Mouse (Mus musculus) kidney, adult 8-10 months (tissue): ENCODE measurements around the gene Tspan18.

Source experiments
- DNase-seq, 2 experiments: peaks; one replicate each; pipeline ENCODE4 v3.0.0; 2022

The Tspan18 gene

GRCm38 (mm10) chr2:93339373-93340106, 5.2 kb upstream of the Tspan18 start:
- no peak for DNase-seq

GRCm38 (mm10) chr2:93335996-93336395, 1.7 kb upstream of the Tspan18 start:
- no peak for DNase-seq

GRCm38 (mm10) chr2:93333241-93333816, 976 bp downstream of the Tspan18 start:
- peak; percentile 61 to 80 for DNase-seq

DNA sequence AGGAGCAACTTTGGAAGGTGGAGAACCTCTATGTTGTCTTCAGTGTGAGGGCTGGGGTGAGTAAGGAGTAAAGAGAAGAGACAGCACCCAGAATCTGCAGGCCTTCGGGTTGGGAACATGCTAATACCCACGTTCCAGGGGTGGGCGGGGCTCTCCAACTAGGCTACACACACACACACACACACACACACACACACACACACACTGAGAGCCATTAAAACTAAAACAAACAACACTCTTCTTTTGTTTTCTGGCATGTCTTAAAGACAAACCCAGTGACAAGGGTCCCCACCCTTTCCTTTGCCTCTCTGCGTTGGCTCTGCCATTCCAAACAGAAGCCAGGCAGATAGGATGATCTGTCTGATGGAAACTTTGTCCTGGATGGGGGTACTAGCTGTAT, 2.0 kb downstream of the Tspan18 start:
- DNase-seq, result peak in 1 of 2 experiments; percentile 30

DNA sequence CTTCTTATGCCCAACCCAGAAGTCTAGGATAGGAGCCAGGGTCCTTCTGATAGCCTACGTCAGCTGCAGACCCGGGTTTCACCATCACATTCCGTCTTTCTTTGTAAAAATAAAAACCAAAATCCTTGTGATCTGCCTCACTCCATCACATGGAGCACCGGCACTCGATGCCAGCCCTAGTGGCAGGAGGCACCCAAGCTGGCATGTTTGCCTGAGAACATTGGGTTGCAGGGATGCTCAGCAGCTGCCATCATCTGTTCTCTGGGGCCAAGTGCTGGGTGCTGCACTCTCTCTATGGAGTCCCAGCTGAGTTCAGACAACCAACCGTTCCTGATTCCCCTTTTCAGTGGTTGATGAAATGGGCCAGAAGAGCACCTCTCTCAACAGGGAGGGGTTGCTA, 3.2 kb downstream of the Tspan18 start:
- no peak for DNase-seq

DNA sequence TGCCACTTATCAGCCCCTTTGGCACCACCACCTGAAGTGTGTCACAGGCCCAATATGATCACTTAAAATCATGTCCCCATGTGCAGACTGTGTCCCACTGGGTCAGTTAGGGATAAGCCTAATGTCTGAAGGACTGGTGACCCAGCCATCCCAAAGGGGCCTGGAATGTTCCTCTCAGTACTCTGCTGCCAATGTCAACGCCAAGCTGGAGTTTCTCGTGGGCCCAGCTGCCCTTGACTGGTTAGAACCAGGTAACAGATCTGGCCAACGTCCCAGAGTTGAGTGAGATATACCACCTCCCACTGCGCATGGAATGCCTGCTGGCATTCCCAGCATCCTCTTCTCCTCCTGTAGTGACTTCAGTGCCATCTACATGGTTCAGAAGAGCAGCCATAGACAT, 5.2 kb downstream of the Tspan18 start:
- DNase-seq, result peak; percentile 70 to 79

- DNase-seq, result no peak
Observed at GRCm38 (mm10) chr2:93327915-93328555, 6.3 kb downstream of the Tspan18 start.

- DNase-seq, result no peak
Observed at GRCm38 (mm10) chr2:93324681-93325080, 9.6 kb downstream of the Tspan18 start.

DNA sequence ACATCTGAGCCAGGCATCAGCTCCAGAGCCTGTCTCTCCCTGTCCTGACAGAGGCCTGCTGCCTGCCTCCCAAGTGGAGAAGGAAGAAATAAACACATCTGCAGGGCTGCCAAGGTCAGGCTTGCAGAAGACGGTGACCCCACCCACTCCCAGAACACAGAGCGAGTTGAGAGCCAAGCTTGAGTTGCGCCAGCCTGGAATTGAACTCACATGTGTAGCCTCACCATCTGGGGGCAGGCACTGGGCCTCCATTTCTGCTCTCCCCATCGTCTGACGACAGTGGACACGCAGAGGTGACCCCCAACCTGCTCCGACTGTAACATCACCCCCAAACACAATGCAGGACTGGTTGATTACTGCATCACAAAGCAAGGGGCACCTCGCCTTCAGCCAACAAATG, 12.4 kb downstream of the Tspan18 start:
- no peak for DNase-seq

- no peak for DNase-seq
Observed at GRCm38 (mm10) chr2:93320267-93320666, 14.0 kb downstream of the Tspan18 start.

- no peak for DNase-seq
Observed at GRCm38 (mm10) chr2:93319598-93319997, 14.7 kb downstream of the Tspan18 start.

DNA sequence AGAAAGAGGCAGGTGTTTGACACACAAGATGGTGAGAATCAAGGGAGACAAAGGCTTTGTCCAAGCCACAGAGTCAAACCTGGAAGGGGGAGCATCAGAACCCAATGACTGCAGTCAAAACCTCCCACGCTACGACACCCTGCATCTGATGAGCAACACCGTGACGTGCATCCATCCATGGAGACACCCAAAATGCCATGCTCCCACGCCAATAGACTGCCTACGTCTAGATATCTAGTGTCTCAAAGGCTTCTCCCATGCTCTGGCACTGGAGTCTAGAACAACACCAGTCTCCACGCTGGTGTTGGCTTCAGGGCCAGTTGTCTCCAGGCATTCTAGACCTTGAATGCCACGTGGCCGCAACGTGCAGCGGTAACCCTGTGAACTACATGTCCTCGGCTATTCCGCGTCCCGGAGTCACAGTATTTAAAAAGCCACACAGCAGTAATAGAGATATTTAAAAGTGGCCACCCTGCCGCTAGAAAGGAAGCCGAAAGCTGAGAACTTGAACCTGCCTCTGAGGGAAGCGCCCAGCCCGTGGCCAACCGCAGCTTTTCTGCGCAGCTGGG, 15.4 kb downstream of the Tspan18 start:
- DNase-seq, result no peak

DNA sequence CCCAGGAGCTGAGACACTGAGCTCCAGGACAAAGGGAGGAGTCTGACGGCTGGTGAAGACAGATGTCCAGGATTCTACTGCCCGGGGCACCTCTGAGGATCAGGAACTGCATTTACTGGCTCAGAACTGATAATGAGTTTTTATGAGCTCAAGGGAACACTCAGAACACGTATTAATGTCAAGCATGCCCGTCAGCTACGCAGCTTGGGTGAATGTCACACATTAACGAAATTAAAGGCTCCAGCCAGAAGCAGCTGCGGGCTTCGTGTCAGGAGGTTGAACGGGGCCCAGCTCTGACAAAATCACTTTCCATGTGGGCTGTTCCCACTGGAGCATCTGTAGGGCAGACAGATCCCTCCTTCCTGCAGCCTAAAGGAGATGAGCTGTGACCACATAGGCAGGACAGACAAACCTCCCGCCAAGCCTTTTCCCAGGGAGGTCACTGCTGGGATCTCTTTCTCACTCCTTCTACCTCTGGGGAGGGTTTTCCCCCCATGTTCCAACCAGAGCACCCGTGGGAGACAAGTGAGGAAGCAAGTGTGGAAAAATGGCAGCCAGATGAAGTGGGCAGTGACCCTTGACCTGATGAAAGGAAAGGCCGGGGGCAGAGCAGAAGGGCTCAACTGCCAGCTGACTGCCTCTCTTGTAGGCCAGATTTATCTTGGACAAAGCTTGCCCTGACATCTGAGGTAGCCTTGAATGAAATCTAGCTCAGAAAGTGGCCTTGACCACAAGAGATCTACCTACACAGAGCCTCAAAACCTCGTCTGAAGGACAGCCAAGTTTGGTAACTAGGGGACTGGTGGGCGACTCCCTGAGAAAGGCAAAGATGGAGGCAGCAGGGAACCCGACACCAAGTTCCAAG, 20.3 kb downstream of the Tspan18 start:
- peak; percentile 50 to 62 for DNase-seq

GRCm38 (mm10) chr2:93312458-93312857, 21.8 kb downstream of the Tspan18 start:
- DNase-seq, result no peak

DNA sequence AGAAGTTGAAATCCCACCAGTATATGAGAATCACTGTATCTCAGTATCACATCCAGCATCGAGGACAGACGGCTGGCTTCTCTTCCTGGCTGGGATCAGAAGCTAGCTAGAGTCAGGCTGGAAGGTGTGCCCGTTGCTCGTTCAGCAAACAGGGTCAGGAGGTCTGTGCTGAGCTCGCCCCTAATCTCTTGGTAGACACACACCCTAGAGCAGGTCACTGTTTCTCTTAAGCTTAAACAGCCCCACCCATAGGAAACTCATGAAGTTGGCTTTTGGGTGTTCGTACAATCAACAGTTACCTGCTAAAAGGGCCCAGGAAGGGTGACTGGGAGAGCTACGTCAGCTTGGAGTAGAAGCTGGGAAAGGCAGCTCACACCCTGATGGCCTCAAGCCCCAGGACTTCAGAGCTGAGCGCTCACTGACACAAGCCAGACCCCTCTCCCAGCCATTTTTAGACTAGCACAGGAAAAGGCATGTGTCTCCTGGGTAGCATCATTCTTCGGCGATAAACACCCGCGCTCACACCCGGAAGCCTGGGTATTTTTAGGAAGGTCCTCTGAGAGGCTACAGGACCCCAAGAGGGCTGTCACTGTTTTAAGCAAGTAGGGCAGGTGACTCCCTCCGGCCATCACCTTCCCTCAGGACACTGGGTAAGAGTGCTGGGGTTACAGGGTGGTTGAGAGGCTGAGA, 24.4 kb downstream of the Tspan18 start:
- no peak for DNase-seq

GRCm38 (mm10) chr2:93306898-93307297, 27.4 kb downstream of the Tspan18 start:
- no peak for DNase-seq

DNA sequence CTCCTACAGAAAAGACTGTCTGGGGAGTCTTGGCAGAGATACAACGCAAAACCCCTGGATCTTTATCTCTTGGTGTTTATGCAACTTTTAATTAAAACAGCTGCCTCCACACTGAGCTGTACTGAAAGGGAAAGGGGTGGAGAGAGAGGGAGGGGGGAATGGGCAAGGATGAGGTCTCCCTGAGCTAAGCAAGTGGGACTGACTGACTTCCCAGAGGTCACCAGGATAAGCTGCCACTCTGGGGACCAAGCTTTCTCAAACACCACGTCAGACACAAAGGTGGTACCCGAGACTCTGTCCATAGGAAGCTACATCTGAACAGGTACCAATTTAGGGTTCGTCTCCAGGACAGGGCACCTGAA, 30.1 kb downstream of the Tspan18 start:
- DNase-seq, result no peak

DNA sequence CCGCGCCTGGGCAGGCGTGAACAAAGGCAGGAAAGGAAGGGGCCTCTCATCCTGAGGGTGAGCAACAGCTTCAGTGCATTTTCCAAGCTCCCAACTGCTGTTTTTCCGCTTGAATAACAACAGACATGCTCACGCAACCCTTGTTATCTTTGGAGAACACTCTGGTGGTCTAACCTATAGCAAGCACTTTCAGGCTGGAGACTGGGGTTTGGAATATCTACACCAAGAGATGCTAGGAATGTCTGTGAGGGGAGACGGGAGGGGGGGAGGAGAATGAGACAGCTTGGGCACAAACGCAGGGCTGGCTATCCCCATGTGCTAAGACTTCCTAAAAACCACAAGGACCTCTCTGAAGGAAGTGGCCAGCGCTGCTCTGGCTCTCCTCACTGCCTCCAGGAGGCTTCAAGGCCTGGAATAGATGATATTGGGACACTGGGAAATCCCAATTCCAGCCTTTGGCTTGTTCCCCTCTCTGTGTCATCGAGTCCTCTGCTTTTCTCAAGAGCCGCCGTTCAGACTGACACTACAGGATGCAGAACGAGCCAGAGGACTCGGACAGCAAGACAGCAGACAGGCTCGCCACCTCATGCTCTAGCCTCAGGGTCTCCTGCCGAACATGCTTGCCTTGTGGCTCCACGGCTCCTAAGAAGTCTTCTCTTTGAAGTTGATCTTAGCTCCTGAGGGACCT, 30.6 kb downstream of the Tspan18 start:
- no peak for DNase-seq

DNA sequence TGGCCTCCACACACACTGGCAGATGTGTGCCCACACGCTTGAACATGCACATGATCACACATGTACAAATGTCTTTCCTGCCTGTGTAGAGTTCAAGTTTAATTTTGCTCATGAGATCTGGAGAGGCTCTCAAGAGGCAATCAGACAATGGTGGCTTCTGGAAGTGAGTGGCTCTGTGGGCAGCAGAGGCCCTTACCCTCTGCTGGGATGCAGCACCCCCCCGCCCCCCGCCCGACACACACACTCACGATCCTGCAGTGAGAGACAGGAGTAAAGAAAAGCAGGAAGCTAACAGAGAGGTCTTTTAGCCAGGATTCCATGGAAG, 31.1 kb downstream of the Tspan18 start:
- no peak for DNase-seq

DNA sequence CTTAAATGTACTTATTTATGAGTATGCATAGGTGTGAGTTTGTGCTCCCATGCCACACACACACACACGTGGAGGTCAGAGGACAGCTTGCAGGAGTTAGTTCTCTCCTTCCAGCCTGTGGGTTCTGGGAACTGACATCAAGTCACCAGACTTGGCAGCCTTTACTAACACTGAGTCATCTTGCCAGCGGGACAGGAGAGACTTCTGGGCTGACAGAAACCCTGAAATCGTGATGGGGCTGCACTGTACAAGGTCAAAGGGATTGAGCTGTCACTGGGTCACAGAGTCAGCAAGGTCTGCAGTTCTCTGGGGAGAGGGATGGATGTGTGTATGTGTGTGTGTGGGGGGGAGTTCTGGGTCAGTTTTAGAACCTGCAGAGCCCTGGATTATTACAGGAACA, 36.6 kb downstream of the Tspan18 start:
- DNase-seq, result no peak

DNA sequence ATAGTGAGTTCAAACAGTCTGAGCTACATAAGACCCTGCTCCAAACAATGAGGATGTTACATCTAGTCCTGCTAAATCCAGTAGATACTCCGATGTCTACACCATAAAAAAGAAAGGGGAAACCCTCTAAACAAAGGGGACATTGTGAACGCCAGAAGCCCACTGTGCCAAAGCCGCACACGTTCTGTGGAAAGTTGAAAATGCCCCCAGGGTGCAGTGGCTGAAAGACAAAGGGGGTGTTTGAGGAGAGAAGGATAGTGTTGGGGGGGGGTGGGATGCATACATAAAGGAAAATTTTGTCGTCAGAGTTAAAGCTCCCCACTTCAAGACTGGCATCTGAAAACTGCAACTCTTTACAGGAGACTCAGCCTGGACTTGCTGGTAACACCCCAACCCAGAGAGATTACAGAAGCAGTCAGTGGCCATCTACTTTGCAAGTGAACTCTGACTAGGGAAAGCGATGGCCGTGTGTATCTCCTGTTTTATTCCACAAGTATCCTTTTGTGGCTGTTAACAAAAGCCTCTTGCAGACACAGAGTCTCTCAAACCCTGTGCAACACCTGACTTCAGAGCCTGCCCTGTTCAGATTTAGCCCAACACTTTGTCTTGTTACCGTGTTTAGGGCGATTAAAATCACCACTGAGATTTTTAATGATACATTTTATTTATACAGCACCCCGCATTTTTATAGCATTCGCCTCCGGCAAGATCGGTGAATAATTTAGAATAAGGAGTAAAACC, 42.9 kb downstream of the Tspan18 start:
- DNase-seq, result no peak
